Mouse (Mus musculus): ENCODE measurements around the gene Nomo1. TPM values are rescaled to one million over a fixed set of nuclear protein-coding genes. Genes with fewer than 3 reads are reported as not detected.

The Nomo1 gene
- polyA plus RNA-seq, 1 experiment: 52.2 TPM

GRCm38 (mm10) chr7:46039873-46040272, 6.4 kb downstream of the Nomo1 start:
- no peaks in the 10 kb centered on the region; the same call in 1 of the 2 replicates for H3K4me1 ChIP-seq (ENCODE audit: control insufficient read depth, insufficient read depth, low read length)
- TF ChIP-seq CTCF (IDR thresholded peaks at IDR 0.05; ENCODE audit: borderline replicate concordance, insufficient read depth, low read length): no peak
- no peak for TF ChIP-seq POLR2A (IDR thresholded peaks at IDR 0.05; ENCODE audit: low read depth, low read length)
- no peak overlapping the region for H3K27ac ChIP-seq (ENCODE audit: insufficient read depth, low read length)
- H3K4me3 ChIP-seq (ENCODE audit: insufficient read depth, low read length): no peak overlapping the region

DNA sequence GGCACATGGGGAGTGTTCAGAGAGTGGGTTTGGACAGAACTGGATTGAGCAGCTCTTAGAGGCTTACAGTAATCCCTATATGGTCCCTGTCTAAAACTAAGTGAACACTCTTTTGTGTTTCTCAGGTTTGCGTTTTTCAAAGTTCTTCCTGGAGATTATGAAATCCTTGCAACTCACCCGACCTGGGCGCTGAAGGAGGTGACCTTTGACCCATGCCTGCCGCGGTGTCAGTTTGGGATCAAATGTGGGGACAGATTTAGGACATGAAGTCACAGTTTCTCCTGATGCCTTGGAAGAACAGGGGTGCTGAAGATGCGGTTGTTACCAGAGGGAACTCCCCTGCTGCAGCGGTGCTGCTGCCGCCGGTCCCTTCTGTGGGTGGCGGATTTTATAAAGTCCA, 10.6 kb downstream of the Nomo1 start:
- Histone ChIP-seq H3K4me1 (ENCODE audit: control insufficient read depth, insufficient read depth, low read length) (no peaks in the 10 kb centered on the region), H3K4me3 (ENCODE audit: insufficient read depth, low read length) (no peak overlapping the region), H3K27ac (ENCODE audit: insufficient read depth, low read length) (no peak overlapping the region)
- TF ChIP-seq POLR2A (IDR thresholded peaks at IDR 0.05; ENCODE audit: low read depth, low read length) (no peak), CTCF (IDR thresholded peaks at IDR 0.05; ENCODE audit: borderline replicate concordance, insufficient read depth, low read length) (no peak)

GRCm38 (mm10) chr7:46045882-46046281, 12.4 kb downstream of the Nomo1 start:
- H3K4me3 ChIP-seq (ENCODE audit: insufficient read depth, low read length): no peak overlapping the region
- H3K27ac ChIP-seq (ENCODE audit: insufficient read depth, low read length): no peak overlapping the region
- TF ChIP-seq CTCF (IDR thresholded peaks at IDR 0.05; ENCODE audit: borderline replicate concordance, insufficient read depth, low read length) (no peak), POLR2A (IDR thresholded peaks at IDR 0.05; ENCODE audit: low read depth, low read length) (no peak)
- H3K4me1 ChIP-seq (ENCODE audit: control insufficient read depth, insufficient read depth, low read length): no peaks in the 10 kb centered on the region

DNA sequence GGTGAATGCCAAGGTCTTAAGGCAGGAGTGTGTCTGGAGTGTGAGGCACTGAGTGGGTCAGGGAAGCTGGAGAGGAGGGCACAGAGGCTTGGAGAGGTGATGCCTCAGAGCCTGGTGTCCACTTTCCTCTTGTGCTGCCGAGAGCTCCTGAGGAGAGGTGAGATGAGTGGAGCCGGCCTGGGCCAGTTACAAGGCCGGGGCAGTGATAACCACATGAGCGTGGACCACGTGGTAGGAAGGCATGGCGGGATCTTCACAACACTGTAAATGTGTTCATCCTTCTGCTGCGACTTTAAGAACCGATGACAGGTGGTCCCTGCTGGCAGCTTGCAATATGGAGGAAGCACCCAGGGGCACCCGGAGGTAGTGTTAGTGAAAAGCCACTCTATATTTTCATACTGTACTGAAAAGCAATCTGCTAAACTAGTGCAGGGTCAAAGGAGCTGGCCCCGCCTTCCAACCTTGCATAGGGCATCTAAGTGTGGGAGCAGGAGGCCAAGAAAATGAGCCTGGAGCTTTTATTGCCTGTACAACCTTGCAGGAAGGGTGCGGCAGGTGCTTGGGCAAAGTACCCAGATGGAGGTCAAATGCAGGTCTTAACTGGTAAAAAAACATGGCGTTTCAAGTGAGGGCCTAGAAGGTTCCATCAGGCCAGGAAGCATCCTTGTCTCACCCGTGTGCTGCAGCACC, 14.5 kb downstream of the Nomo1 start:
- Histone ChIP-seq H3K4me3 (ENCODE audit: insufficient read depth, low read length) (no peak overlapping the region), H3K4me1 (ENCODE audit: control insufficient read depth, insufficient read depth, low read length) (no peaks in the 10 kb centered on the region), H3K27ac (ENCODE audit: insufficient read depth, low read length) (no peak overlapping the region)
- no peak for TF ChIP-seq POLR2A (IDR thresholded peaks at IDR 0.05; ENCODE audit: low read depth, low read length)
- TF ChIP-seq CTCF (IDR thresholded peaks at IDR 0.05; ENCODE audit: borderline replicate concordance, insufficient read depth, low read length): no peak

- no peaks in the 10 kb centered on the region for H3K4me1 ChIP-seq (ENCODE audit: control insufficient read depth, insufficient read depth, low read length)
- no peak overlapping the region for H3K27ac ChIP-seq (ENCODE audit: insufficient read depth, low read length)
- TF ChIP-seq POLR2A (IDR thresholded peaks at IDR 0.05; ENCODE audit: low read depth, low read length): no peak
- no peak for TF ChIP-seq CTCF (IDR thresholded peaks at IDR 0.05; ENCODE audit: borderline replicate concordance, insufficient read depth, low read length)
- H3K4me3 ChIP-seq (ENCODE audit: insufficient read depth, low read length): no peak overlapping the region
Observed at GRCm38 (mm10) chr7:46049981-46050380, 16.5 kb downstream of the Nomo1 start.

DNA sequence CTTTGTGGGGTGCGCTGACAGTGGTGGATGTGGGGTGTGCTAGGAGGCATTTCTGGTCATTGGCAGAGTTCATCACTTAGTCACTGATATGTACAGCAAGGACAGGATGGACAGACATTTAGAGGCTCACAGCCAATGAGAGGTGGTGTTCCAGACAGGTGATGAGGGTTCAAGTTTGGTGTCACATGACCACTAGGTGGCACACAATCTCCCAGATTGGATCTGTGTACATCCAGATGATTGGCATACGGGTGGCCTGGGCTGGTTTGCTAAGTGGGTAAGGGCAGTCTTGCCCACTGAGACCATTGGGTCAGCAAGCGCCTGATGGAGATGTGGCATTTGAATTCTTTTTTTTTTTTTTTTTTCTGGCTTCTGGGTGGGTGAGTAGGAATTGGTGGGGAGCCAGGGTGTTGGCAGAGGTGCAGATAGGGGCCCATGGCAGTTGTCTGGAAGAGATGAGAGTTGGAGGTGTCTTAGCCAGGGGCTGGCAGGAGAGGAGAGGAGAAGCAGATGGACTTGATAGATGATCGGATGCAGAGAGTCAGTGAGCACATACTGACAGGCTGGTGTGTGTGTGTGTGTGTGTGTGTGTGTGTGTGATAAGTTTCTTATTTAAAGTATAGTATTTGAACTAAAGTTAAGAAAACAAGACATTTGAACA, 18.8 kb downstream of the Nomo1 start:
- Histone ChIP-seq H3K4me3 (ENCODE audit: insufficient read depth, low read length) (no peak overlapping the region), H3K27ac (ENCODE audit: insufficient read depth, low read length) (no peak overlapping the region), H3K4me1 (ENCODE audit: control insufficient read depth, insufficient read depth, low read length) (no peaks in the 10 kb centered on the region)
- TF ChIP-seq POLR2A (IDR thresholded peaks at IDR 0.05; ENCODE audit: low read depth, low read length): no peak
- TF ChIP-seq CTCF (IDR thresholded peaks at IDR 0.05; ENCODE audit: borderline replicate concordance, insufficient read depth, low read length): no peak

DNA sequence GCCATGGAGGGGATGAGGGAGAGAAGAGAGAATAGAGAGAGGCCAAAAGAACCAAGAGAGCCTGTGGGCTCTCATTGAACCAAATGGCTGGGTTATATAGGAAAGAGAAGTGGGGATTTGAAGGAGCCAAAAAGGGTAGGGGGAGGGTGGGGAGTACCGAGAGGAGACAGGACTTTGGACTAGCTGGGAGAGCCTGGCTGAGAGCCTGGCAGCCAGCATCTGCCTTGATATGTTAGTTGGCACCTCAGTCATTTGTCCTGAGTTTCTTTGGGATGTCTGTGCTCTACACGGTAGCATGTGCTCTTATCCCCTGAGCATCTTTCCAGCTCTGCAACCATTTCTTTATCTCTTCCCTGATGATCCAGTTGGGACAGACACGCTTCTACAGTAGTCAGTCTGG, 20.1 kb downstream of the Nomo1 start:
- H3K27ac ChIP-seq (ENCODE audit: insufficient read depth, low read length): no peak overlapping the region
- TF ChIP-seq POLR2A (IDR thresholded peaks at IDR 0.05; ENCODE audit: low read depth, low read length) (no peak), CTCF (IDR thresholded peaks at IDR 0.05; ENCODE audit: borderline replicate concordance, insufficient read depth, low read length) (no peak)
- no peaks in the 10 kb centered on the region for H3K4me1 ChIP-seq (ENCODE audit: control insufficient read depth, insufficient read depth, low read length)
- H3K4me3 ChIP-seq (ENCODE audit: insufficient read depth, low read length): no peak overlapping the region

DNA sequence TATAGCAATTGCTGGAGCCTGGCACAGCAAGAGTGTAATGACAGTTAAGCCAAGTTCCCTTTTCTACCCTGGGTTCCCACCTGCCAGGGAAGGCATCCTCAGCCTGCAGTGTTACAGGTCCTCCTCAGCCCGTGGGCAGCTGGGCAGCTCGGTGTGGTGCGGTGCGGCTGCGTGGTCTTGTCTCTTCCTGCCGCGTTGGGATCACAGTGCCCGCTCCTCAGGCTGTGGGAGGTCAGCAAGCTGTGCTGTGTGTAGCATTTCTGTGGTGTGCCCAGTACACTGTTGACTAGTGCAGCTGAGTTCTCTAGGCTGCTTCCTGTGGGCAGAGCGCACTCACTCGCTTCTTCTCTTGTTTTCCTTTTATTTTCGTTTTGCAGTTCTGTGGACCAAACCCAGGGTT, 25.4 kb downstream of the Nomo1 start:
- no peak overlapping the region for H3K4me3 ChIP-seq (ENCODE audit: insufficient read depth, low read length)
- no peaks in the 10 kb centered on the region for H3K4me1 ChIP-seq (ENCODE audit: control insufficient read depth, insufficient read depth, low read length)
- TF ChIP-seq CTCF (IDR thresholded peaks at IDR 0.05; ENCODE audit: borderline replicate concordance, insufficient read depth, low read length) (no peak), POLR2A (IDR thresholded peaks at IDR 0.05; ENCODE audit: low read depth, low read length) (no peak)
- no peak overlapping the region for H3K27ac ChIP-seq (ENCODE audit: insufficient read depth, low read length)

- no peak for TF ChIP-seq POLR2A (IDR thresholded peaks at IDR 0.05; ENCODE audit: low read depth, low read length)
- TF ChIP-seq CTCF (IDR thresholded peaks at IDR 0.05; ENCODE audit: borderline replicate concordance, insufficient read depth, low read length): no peak
- Histone ChIP-seq H3K27ac (ENCODE audit: insufficient read depth, low read length) (no peak overlapping the region), H3K4me3 (ENCODE audit: insufficient read depth, low read length) (no peak overlapping the region), H3K4me1 (ENCODE audit: control insufficient read depth, insufficient read depth, low read length) (no peaks in the 10 kb centered on the region)
Observed at GRCm38 (mm10) chr7:46060688-46061087, 27.2 kb downstream of the Nomo1 start.

DNA sequence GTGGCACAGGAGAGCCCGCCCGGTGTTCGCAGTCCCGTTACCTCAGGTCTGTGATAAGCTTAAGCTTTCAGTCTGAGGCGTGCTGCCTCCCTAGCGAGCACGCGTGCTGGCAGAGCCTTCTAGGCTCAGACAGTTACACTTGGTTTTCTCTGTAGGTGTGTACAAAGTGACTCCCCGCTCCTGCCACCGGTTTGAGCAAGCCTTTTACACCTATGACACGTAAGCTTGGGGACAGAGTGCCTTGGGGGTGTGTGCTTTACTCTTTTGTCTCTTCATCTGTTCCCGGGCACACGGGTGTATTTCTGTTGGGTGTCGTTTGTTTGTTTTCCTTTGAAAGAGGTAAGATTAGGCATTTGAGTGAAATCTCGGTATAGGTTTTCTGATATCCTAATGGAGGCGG, 28.1 kb downstream of the Nomo1 start:
- no peak overlapping the region for H3K27ac ChIP-seq (ENCODE audit: insufficient read depth, low read length)
- no peak overlapping the region for H3K4me3 ChIP-seq (ENCODE audit: insufficient read depth, low read length)
- no peaks in the 10 kb centered on the region for H3K4me1 ChIP-seq (ENCODE audit: control insufficient read depth, insufficient read depth, low read length)
- TF ChIP-seq CTCF (IDR thresholded peaks at IDR 0.05; ENCODE audit: borderline replicate concordance, insufficient read depth, low read length) (no peak), POLR2A (IDR thresholded peaks at IDR 0.05; ENCODE audit: low read depth, low read length) (no peak)
